Mouse (Mus musculus) limb, embryonic 15.5 days (tissue): ENCODE results near the gene Mrpl41. TPM values are rescaled to one million over a fixed set of nuclear protein-coding genes. Genes with fewer than 3 reads are reported as not detected.
"Not testable (repeated sequence)": the region's sequence is repeated elsewhere in the genome, so short reads cannot be mapped to it uniquely, and the experiment has no call there.

Source experiments
- ATAC-seq: fragments of 200-750 bp; cut with Nextera tagmentation; 2 replicates; pipeline ENCODE4 v1.8.0; 2017; ENCODE audit warnings: low read depth, moderate TSS enrichment; ENCODE audit not compliant: insufficient number of reproducible peaks, low FRiP score, low TSS enrichment
- H3K27ac ChIP-seq: fragments of 300-500 bp; sonication (generic); 2 replicates; pipeline ENCODE4 v1.5.1; 2015; ENCODE audit warnings: moderate library complexity, mild to moderate bottlenecking, inconsistent platforms
- H3K27me3 ChIP-seq: fragments of 300-500 bp; sonication (generic); 2 replicates; pipeline ENCODE4 v1.6.1; 2015; ENCODE audit warnings: inconsistent platforms
- H3K36me3 ChIP-seq: fragments of 300-500 bp; sonication (generic); 2 replicates; pipeline ENCODE4 v1.6.1; 2015; ENCODE audit warnings: inconsistent platforms
- H3K4me1 ChIP-seq: fragments of 300-500 bp; sonication (generic); 2 replicates; pipeline ENCODE4 v1.6.1; 2015; ENCODE audit warnings: inconsistent platforms
- H3K4me2 ChIP-seq: fragments of 300-500 bp; sonication (generic); 2 replicates; pipeline ENCODE4 v1.6.1; 2015; ENCODE audit warnings: mild to moderate bottlenecking, inconsistent platforms
- H3K4me3 ChIP-seq: fragments of 300-500 bp; sonication (generic); 2 replicates; pipeline ENCODE4 v1.5.1; 2015; ENCODE audit warnings: mild to moderate bottlenecking, inconsistent platforms
- H3K9ac ChIP-seq: fragments of 300-500 bp; sonication (generic); 2 replicates; pipeline ENCODE4 v1.6.1; 2015; ENCODE audit warnings: inconsistent platforms
- H3K9me3 ChIP-seq: fragments of 300-500 bp; sonication (generic); 2 replicates; pipeline ENCODE4 v1.6.1; 2016; ENCODE audit warnings: inconsistent platforms
- WGBS: fragments of 180-500 bp; shearing (Covaris S2); methylation state at CpG from one replicate; pipeline ENCODE4 v1.1.7; 2015; 5-methylcytosine and 5-hydroxymethylcytosine counted together
- polyA plus RNA-seq: library from polyadenylated mRNA; unstranded; fragments of >200 nt; fragmentation: Nextera tagmentation; extraction: Ambion mirVana; gene quantifications from 2 replicates; pipeline ENCODE4 v1.2.1, GENCODE M21; 2015

Mrpl41 gene
- polyA plus RNA-seq, 1 experiment from 2014 or later: 117 TPM

DNA sequence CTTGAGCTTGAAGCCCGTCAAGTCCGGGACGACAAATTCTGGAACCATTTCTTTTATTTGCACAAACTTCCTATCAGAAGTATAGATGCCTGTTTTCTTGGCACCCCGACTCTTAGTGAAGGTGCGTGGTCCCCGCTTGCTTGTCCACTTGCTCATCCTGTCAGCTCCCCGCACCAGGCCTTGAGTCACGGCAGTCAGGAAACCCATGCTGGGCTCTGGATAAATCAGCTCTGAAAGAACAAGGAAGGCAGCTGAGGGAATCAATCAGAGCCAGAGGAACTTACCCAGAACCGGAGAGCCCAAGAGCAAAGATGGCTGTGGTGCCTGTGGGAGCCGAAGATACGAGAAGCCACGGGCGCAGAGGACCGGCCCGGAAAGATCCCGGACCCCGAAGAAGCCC lies 446 bp downstream of the Mrpl41 start:
- Histone ChIP-seq H3K9ac (peak overlapping the region; percentile 82), H3K4me2 (peak overlapping the region; percentile 96), H3K4me3 (peak overlapping the region; percentile 89), H3K27ac (peak overlapping the region; percentile 84), H3K36me3 (peaks cover 35% of the 10 kb centered on the region), H3K4me1 (peaks cover 18% of the 10 kb centered on the region)
- H3K27me3 ChIP-seq, ATAC-seq, H3K9me3 ChIP-seq: not testable (repeated sequence)
- under 1% methylated on average over 17 of the region's 17 CpGs for WGBS

DNA sequence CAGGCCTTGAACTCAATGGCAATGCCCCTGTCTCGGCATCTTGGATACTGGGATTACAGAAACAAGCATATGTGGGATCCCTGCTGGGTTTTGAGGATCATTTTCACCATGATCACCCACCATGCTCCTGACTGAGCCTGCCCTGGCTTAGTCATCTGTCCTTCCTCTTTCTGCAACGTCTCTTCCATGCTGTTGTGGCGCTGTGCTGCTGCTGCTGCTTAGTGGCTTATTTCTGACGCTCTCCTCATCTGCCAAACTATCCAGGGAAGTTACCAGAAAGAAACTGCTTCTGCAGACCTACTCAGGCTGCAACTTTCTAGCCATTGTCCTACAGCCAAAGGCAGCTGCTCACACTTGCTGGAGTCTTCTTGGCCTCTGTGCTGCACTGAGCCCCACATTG lies 4.5 kb downstream of the Mrpl41 start:
- H3K4me1 ChIP-seq: peaks cover 10% of the 10 kb centered on the region
- H3K36me3 ChIP-seq: peaks cover 68% of the 10 kb centered on the region
- no peaks in the 10 kb centered on the region for H3K27me3 ChIP-seq
- no peak overlapping the region for H3K27ac ChIP-seq
- ATAC-seq: no peak
- WGBS: 75% methylated on average over 4 of the region's 4 CpGs
- no peaks in the 10 kb centered on the region for H3K9me3 ChIP-seq
- H3K4me2 ChIP-seq: no peak overlapping the region
- H3K4me3 ChIP-seq: no peak overlapping the region
- H3K9ac ChIP-seq: no peak overlapping the region

DNA sequence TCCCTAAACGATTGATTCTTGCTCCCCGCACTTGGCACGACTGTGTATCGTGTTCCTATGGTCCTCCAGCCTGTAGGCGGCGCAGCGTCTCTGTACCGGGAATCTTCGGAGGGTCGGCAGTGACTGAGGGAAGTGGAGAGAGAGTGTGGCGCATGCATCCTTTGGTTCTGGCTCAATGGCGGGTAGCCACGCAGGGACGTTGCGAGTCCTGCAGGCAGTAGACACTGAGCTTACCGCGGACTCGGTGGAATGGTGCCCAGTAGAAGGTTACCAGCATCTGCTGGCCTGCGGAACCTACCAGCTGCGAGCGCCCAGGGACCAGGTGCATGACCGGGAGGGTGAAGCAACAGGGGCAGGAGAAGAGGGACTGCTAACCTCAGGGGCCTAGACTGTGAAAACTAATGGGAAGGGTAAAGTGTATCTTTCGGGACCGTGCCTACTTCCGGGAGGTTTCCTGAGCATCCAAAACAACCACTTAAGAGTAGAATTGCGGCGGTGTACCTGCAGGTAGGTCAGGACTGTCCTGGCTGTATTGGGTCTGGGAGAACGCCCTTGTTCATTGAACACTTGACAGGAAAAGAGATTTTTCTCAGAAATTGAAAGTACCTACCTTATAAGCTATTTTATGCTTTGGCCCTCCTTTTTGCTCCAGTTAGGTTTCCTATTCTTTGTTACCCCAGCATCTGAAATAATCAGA lies 12.4 kb downstream of the Mrpl41 start, which contains the start of gene Dph7:
TSS of gene Dph7 (plus strand) at position 97 of the 697 bp plus-strand sequence.
- H3K4me1 ChIP-seq: peaks cover 7% of the 10 kb centered on the region
- H3K27ac ChIP-seq: peak within 1 kb of the TSS; percentile 55; the same call in 1 of the 2 replicates
- peak; percentile 83 for ATAC-seq
- H3K4me3 ChIP-seq: peak within 1 kb of the TSS; percentile 68
- no peaks in the 10 kb centered on the region for H3K9me3 ChIP-seq
- 2% methylated on average over 28 of the region's 28 CpGs for WGBS
- H3K4me2 ChIP-seq: peak within 1 kb of the TSS; percentile 47
- H3K27me3 ChIP-seq: no peaks in the 10 kb centered on the region
- H3K9ac ChIP-seq: peak within 1 kb of the TSS; percentile 64
- H3K36me3 ChIP-seq: peaks cover 68% of the 10 kb centered on the region

GRCm38 (mm10) chr2:24960910-24961309 lies 14.0 kb downstream of the Mrpl41 start:
- peaks cover 71% of the 10 kb centered on the region for H3K36me3 ChIP-seq
- peaks cover 7% of the 10 kb centered on the region for H3K4me1 ChIP-seq
- no peak overlapping the region for H3K27ac ChIP-seq
- no peak overlapping the region for H3K4me2 ChIP-seq
- WGBS: 31% methylated on average over 3 of the region's 3 CpGs
- H3K9ac ChIP-seq: no peak overlapping the region
- H3K27me3 ChIP-seq: no peaks in the 10 kb centered on the region
- no peak for ATAC-seq
- no peak overlapping the region for H3K4me3 ChIP-seq
- no peaks in the 10 kb centered on the region for H3K9me3 ChIP-seq

DNA sequence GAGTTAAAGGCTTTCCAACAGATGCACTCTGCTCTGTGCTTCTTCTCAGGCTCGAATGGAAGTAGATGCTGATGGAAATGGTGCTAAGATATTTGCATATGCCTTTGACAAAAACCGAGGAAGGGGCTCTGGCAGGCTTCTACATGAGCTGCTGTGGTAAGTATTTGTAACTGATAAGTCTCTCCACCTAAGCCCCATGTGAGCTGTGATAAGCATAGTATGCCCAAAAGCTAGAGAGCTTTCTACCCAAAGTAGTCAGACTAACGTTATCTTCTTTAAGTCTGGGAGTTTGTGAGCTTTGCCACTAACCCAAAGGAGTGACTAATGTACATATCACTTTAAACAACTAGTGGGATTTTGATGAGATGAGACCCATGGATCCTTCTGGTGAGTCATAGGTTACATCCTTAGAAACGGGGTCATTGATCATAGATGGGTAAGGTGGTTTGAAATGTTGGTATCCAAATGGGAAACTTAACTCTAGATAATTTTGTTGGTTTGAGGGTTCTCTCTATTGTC lies 22.3 kb downstream of the Mrpl41 start:
- Histone ChIP-seq H3K9ac (no peak overlapping the region), H3K36me3 (peaks cover 54% of the 10 kb centered on the region), H3K4me1 (peaks cover 14% of the 10 kb centered on the region), H3K9me3 (no peaks in the 10 kb centered on the region), H3K27me3 (no peaks in the 10 kb centered on the region), H3K27ac (no peak overlapping the region), H3K4me3 (no peak overlapping the region), H3K4me2 (no peak overlapping the region)
- no peak for ATAC-seq
- 85% methylated on average over 4 of the region's 4 CpGs for WGBS

- Histone ChIP-seq H3K27ac (peak overlapping the region; percentile 22; the same call in 1 of the 2 replicates), H3K4me1 (peaks cover 14% of the 10 kb centered on the region), H3K4me2 (peak overlapping the region; percentile 84), H3K9me3 (no peaks in the 10 kb centered on the region), H3K36me3 (peaks cover 35% of the 10 kb centered on the region), H3K4me3 (peak overlapping the region; percentile 100), H3K27me3 (no peaks in the 10 kb centered on the region), H3K9ac (peak overlapping the region; percentile 95)
- ATAC-seq: no peak
- under 1% methylated on average over 26 of the region's 31 CpGs for WGBS
These were observed 24.7 kb downstream of the Mrpl41 start for GRCm38 (mm10) chr2:24950189-24950535.

DNA sequence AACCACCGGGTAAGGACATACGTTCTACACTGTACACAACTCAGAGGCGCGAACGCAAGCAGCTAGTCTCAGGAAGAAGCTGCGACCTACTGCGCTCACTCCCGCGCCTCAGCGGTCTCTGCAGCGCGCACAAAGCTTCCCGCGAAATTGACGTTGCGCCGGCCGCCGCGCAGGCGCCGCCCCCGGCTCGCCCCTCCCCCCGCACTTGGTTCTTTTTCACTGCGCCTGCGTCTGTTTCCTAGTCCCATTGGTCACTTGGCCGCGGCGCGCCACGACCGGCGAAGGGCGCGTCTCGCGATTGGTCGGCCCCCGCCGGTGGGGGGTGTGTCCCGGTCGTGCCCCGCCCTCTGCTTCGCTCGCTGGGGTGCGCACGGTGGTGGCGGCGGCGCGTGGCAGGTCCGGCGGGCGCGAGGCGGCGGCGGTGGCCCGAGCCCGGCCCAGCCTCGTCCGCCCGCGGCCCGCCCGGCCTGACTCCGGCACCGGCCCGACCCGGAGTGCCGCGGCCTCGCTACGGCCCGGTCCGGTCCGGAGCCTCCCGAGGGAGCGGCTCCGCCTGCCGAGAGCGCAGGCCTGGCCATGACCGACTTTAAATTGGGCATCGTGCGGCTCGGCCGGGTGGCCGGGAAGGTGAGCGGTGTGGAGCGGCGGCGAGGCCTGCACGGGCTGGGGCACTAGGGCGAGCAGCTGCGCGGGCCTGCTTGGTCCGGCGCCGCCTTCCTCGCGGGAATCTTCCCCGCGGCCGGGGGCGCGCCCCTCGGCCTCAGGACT lies 25.3 kb downstream of the Mrpl41 start, which contains the start of gene Zmynd19:
TSS of gene Zmynd19 (plus strand) at position 372 of the 768 bp plus-strand sequence.
- under 1% methylated on average over 89 of the region's 108 CpGs for WGBS
- peaks cover 14% of the 10 kb centered on the region for H3K4me1 ChIP-seq
- H3K27me3 ChIP-seq: no peaks in the 10 kb centered on the region
- H3K36me3 ChIP-seq: peaks cover 29% of the 10 kb centered on the region
- H3K4me3 ChIP-seq: peak within 1 kb of the TSS; percentile 100
- peak within 1 kb of the TSS; percentile 95 for H3K9ac ChIP-seq
- no peaks in the 10 kb centered on the region for H3K9me3 ChIP-seq
- peak within 1 kb of the TSS; percentile 84 for H3K4me2 ChIP-seq
- peak; percentile 95 for ATAC-seq
- H3K27ac ChIP-seq: peak within 1 kb of the TSS; percentile 55; the same call in 1 of the 2 replicates

- H3K9me3 ChIP-seq, H3K27me3 ChIP-seq, H3K4me1 ChIP-seq, H3K36me3 ChIP-seq, H3K4me3 ChIP-seq, H3K4me2 ChIP-seq, H3K27ac ChIP-seq, H3K9ac ChIP-seq, ATAC-seq: not testable (repeated sequence)
- 49% methylated on average over 2 of the region's 2 CpGs for WGBS
These were observed 30.6 kb downstream of the Mrpl41 start for GRCm38 (mm10) chr2:24944304-24944703.

- Histone ChIP-seq H3K4me3 (no peak overlapping the region), H3K9ac (no peak overlapping the region), H3K4me1 (no peaks in the 10 kb centered on the region), H3K27me3 (no peaks in the 10 kb centered on the region), H3K27ac (no peak overlapping the region), H3K9me3 (no peaks in the 10 kb centered on the region), H3K36me3 (no peaks in the 10 kb centered on the region), H3K4me2 (no peak overlapping the region)
- no peak for ATAC-seq
- 66% methylated on average over 4 of the region's 4 CpGs for WGBS
These were observed 32.8 kb downstream of the Mrpl41 start for GRCm38 (mm10) chr2:24942092-24942491.

DNA sequence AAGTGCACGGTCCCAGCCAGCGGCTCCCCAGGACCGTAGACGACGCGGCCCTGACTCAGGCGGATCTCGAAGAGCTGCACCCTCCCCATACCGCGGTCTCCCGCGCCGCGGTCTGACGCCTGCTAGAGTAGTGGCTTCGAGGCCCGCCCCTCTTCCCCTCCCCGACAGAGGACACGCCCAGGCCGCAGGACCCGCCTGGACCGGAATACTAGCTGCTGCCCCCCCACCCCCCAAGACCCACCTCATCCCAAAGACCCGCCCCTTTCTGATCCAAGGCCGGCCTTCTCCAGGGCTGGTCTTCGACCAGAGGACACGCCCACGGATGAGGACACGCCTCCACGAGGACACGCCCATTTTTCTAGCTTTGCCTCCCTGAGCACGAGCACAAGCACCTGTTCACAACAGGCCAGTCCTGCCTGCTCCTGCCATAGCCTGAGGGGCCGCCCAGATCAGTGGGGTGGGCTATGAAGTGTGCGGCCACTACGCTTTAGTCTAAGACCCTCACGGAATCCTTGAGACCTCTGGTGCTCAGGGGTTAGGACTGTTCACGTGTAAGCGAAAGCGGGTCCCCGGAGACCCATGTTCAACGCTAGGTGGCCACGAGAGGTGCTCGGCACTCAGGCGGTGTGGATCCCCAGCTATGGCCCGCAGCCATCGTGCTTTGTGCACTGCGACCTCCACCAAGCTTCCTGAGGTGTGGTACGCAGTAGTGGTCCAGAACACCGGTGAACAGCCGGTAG lies 39.7 kb downstream of the Mrpl41 start, which contains the start of gene Arrdc1:
TSS of gene Arrdc1 (minus strand) at position 196 of the 740 bp plus-strand sequence.
- H3K9ac ChIP-seq: peak within 1 kb of the TSS; percentile 66
- no peaks in the 10 kb centered on the region for H3K9me3 ChIP-seq
- H3K4me3 ChIP-seq: peak within 1 kb of the TSS; percentile 62
- H3K36me3 ChIP-seq: no peaks in the 10 kb centered on the region
- H3K4me2 ChIP-seq: peak within 1 kb of the TSS; percentile 93
- H3K27ac ChIP-seq: peak within 1 kb of the TSS; percentile 69
- H3K27me3 ChIP-seq: no peaks in the 10 kb centered on the region
- WGBS: under 1% methylated on average over 49 of the region's 49 CpGs
- peak; percentile 89 for ATAC-seq
- peaks cover 20% of the 10 kb centered on the region for H3K4me1 ChIP-seq

DNA sequence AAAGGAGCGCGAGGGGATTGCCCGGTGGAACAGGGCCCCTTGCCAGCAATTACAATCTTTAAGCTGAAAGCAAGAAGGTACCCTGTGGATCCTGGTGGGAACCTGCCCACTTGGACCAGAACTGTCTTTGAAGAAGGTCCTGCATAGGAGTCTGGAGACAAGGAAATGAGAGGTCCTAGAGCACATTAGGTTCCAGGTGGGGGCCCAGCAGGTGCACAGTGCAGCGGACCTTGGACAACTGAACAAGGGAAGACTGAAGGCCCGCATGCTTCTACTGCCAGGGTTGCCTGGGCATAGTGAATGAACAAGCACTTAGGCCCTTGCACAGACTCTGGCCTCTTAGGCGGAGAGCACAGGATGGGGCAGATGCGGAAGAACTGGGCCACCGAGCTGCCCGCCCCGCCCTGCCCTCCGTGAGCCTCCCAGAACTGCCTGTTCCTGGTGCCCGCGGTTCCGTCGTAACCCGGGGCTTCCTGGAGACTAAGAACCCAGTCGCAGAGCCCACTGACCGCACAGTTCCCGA lies 40.4 kb downstream of the Mrpl41 start:
- H3K36me3 ChIP-seq: no peaks in the 10 kb centered on the region
- no peaks in the 10 kb centered on the region for H3K27me3 ChIP-seq
- H3K9me3 ChIP-seq: no peaks in the 10 kb centered on the region
- peak; percentile 16 for ATAC-seq
- peak overlapping the region; percentile 66 for H3K9ac ChIP-seq
- H3K4me1 ChIP-seq: peaks cover 20% of the 10 kb centered on the region
- H3K4me3 ChIP-seq: peak overlapping the region; percentile 62
- peak overlapping the region; percentile 93 for H3K4me2 ChIP-seq
- H3K27ac ChIP-seq: peak overlapping the region; percentile 69
- 4% methylated on average over 11 of the region's 19 CpGs for WGBS
